Mouse (Mus musculus): ENCODE measurements around the gene Cebpa.
A peak's percentile ranks its signal among the peaks of the same experiment; 100 is the strongest.

DNA sequence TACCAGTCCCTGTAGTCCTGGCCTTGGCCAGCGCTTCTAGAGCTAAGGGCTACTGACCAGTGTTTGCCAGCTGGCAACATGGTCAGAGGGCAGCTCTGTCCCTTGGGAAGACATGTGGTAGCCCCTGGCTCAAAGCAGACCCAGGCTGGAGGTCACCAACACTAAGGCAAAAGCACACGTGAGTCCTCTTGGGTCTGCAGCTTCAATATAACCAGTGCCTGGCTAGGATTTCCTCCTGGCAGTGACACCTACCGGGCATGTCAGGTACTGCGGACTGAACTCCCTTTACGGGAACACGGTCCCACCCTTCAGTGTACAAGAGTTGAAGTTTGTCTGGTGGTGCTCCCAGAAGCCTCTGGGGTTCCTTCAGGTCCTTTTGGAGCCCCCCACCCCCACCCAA is 50.2 kb downstream of the Cebpa start:
- no peak for TF ChIP-seq POLR2A (IDR thresholded peaks at IDR 0.05; ENCODE audit: low read depth, low read length)
- peak; percentile 85; the same call in 1 of the 2 replicates for TF ChIP-seq CTCF (IDR thresholded peaks at IDR 0.05; ENCODE audit: extremely low read depth, insufficient read length, insufficient replicate concordance, low read depth, low read length)

Measured in small intestine, adult 2 months (tissue).